Mouse (Mus musculus) brain, embryonic 18.5 days (tissue): ENCODE data around the gene Btrc.

Experiments
- DNase-seq: peaks from one replicate; pipeline ENCODE4 v3.0.0-alpha.2; 2012; ENCODE audit warnings: low read depth, low spot score

Btrc gene

GRCm38 (mm10) chr19:45472691-45473520, 109.4 kb downstream of the Btrc start:
- DNase-seq = no peak

GRCm38 (mm10) chr19:45474686-45475085, 111.2 kb downstream of the Btrc start:
- no peak for DNase-seq

- DNase-seq = peak; percentile 57
These were observed 112.5 kb downstream of the Btrc start for GRCm38 (mm10) chr19:45475928-45476553.

GRCm38 (mm10) chr19:45479548-45479947, 116.0 kb downstream of the Btrc start:
- no peak for DNase-seq

GRCm38 (mm10) chr19:45480490-45480889, 117.0 kb downstream of the Btrc start:
- DNase-seq = no peak

DNA sequence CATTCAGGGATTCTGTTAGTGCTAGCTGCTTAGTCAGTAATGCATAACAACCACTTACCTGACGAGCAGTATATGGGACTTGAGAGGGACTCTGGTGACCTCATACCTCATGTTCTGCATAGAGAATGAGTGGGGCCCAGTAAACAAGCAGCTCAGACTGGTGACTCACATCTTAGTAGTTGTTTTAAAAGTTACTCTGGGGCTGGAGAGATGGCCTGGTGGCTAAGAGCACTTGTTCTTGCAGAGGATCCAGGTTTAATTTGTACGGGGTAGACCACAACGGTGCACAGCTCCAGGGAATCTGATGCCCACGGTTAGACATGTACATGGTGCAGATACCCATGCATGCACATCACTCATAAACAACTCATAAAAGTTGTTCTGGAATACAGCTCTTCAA, 117.4 kb downstream of the Btrc start:
- no peak for DNase-seq

GRCm38 (mm10) chr19:45483470-45483869, 119.9 kb downstream of the Btrc start:
- DNase-seq = no peak

- no peak for DNase-seq
These were observed 122.9 kb downstream of the Btrc start for GRCm38 (mm10) chr19:45486206-45486991.

GRCm38 (mm10) chr19:45486992-45487387, 123.5 kb downstream of the Btrc start:
- no peak for DNase-seq

GRCm38 (mm10) chr19:45489961-45490360, 126.4 kb downstream of the Btrc start:
- DNase-seq = no peak

DNA sequence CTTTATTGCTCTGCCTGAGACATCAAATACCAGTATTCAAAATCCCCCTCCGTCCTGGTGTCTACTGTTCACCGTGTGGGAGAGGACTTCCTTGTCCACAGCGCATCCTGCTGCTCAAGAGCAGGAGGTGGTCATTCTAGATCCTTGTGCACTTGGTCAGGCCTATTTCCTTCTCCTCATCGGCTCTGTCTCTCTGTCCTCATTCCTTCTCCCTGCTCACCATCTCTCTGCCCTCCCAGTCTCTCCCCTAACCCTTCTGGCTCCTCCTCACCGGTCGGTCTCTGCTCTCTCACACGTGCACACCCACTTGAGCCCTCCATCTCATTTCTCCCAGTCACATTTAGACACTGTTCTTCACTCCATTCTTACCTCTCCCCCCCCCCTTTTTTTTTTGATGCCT, 127.7 kb downstream of the Btrc start:
- no peak for DNase-seq

- no peak for DNase-seq
These were observed 130.7 kb downstream of the Btrc start for GRCm38 (mm10) chr19:45494121-45494775.

GRCm38 (mm10) chr19:45505446-45505845, 141.9 kb downstream of the Btrc start:
- no peak for DNase-seq

GRCm38 (mm10) chr19:45507531-45507930, 144.0 kb downstream of the Btrc start:
- DNase-seq = no peak

GRCm38 (mm10) chr19:45510680-45511079, 147.1 kb downstream of the Btrc start:
- no peak for DNase-seq

DNA sequence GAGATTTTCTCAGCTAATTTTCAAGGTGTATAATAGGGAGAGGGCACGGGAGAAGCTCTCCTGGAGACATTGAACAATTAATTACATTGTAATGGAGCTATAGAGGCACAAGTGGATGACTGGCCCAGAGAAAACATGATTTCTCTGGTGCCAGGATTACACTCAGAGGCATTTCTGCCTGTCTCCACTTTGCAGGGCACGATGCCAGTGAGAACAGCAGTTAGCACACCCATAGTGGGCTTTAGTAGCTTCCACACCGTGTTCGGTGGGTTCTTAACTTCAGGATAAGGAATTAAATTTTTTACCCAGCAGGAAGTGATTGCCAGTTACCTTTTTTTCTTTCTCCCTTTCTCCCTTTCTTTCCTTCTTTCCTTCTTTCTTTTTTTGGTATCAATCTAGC, 147.9 kb downstream of the Btrc start:
- DNase-seq = no peak

- no peak for DNase-seq
These were observed 151.8 kb downstream of the Btrc start for GRCm38 (mm10) chr19:45515341-45515740.

GRCm38 (mm10) chr19:45516264-45516663, 152.7 kb downstream of the Btrc start:
- DNase-seq = no peak

DNA sequence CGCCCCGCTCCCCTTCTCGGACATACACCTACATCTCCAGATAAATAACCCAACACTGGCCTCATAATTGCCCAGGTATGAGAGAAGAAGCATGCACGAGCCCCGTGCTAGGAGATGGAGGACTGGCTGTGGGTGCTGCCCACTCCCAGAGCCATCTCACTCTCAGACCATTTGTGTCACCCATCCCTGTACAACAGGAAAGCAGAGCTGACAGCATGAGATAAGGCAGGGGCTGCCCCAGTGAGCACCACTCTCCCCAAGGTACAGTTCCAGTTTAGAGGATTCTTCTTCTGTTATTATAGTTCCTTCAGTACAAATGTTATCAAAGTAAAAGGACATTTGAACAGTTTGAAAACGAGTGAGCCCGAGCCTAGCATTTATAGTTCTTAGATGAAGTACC, 163.8 kb downstream of the Btrc start:
- no peak for DNase-seq

GRCm38 (mm10) chr19:45527931-45528534, 164.5 kb downstream of the Btrc start:
- no peak for DNase-seq

- DNase-seq = no peak
These were observed 165.8 kb downstream of the Btrc start for GRCm38 (mm10) chr19:45529294-45529693.
